Mouse (Mus musculus): ENCODE data around the gene Rhoa. TPM values are rescaled to one million over a fixed set of nuclear protein-coding genes. Genes with fewer than 3 reads are reported as not detected.
A peak's percentile ranks its signal among the peaks of the same experiment; 100 is the strongest.
"Not testable (repeated sequence)": the region's sequence is repeated elsewhere in the genome, so short reads cannot be mapped to it uniquely, and the experiment has no call there.

Gene Rhoa
- polyA plus RNA-seq, 1 experiment from 2014 or later = 468 TPM

GRCm38 (mm10) chr9:108271941-108272340, 34.0 kb upstream of the Rhoa start:
- no peak overlapping the region for H3K4me3 ChIP-seq (replicated peaks)
- no peaks in the 10 kb centered on the region for H3K36me3 ChIP-seq
- H3K9ac ChIP-seq = no peak overlapping the region
- no peaks in the 10 kb centered on the region for H3K27me3 ChIP-seq
- WGBS = 9% methylated on average over 2 of the region's 2 CpGs
- no peaks in the 10 kb centered on the region for H3K9me3 ChIP-seq (replicated peaks)
- no peak for ATAC-seq (ENCODE audit: insufficient number of reproducible peaks, low FRiP score, low TSS enrichment, low read depth)
- H3K27ac ChIP-seq (replicated peaks) = no peak overlapping the region
- no peak overlapping the region for H3K4me2 ChIP-seq (replicated peaks)
- peaks cover 14% of the 10 kb centered on the region for H3K4me1 ChIP-seq

DNA sequence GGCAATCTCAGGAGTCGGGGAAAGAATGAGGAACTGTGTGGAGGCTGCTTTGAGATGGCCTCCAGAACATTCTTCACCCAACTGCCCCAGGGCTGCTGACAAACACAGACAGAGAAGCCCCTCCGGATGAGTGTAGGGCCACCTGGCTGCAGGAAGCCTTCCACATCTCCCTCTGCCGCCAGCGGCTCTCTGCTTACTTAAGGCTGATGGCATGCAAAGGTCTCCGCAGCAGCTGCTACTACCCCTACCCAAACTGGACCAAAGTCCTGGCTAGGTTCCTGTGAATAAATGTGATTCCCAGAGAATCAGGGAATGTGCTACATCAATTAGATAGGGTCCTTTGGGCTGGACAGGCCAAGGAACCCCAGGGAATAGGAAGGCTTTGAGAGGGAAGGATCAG, 33.2 kb upstream of the Rhoa start:
- Histone ChIP-seq H3K9ac (no peak overlapping the region), H3K4me3 (replicated peaks) (no peak overlapping the region), H3K36me3 (no peaks in the 10 kb centered on the region), H3K4me1 (peaks cover 14% of the 10 kb centered on the region), H3K9me3 (replicated peaks) (no peaks in the 10 kb centered on the region), H3K27me3 (no peaks in the 10 kb centered on the region), H3K4me2 (replicated peaks) (no peak overlapping the region), H3K27ac (replicated peaks) (peak overlapping the region; percentile 58)
- no peak for ATAC-seq (ENCODE audit: insufficient number of reproducible peaks, low FRiP score, low TSS enrichment, low read depth)
- WGBS = 49% methylated on average over 5 of the region's 5 CpGs

GRCm38 (mm10) chr9:108273485-108273884, 32.4 kb upstream of the Rhoa start:
- H3K4me3 ChIP-seq (replicated peaks) = no peak overlapping the region
- ATAC-seq (ENCODE audit: insufficient number of reproducible peaks, low FRiP score, low TSS enrichment, low read depth) = no peak
- 79% methylated on average over 4 of the region's 4 CpGs for WGBS

DNA sequence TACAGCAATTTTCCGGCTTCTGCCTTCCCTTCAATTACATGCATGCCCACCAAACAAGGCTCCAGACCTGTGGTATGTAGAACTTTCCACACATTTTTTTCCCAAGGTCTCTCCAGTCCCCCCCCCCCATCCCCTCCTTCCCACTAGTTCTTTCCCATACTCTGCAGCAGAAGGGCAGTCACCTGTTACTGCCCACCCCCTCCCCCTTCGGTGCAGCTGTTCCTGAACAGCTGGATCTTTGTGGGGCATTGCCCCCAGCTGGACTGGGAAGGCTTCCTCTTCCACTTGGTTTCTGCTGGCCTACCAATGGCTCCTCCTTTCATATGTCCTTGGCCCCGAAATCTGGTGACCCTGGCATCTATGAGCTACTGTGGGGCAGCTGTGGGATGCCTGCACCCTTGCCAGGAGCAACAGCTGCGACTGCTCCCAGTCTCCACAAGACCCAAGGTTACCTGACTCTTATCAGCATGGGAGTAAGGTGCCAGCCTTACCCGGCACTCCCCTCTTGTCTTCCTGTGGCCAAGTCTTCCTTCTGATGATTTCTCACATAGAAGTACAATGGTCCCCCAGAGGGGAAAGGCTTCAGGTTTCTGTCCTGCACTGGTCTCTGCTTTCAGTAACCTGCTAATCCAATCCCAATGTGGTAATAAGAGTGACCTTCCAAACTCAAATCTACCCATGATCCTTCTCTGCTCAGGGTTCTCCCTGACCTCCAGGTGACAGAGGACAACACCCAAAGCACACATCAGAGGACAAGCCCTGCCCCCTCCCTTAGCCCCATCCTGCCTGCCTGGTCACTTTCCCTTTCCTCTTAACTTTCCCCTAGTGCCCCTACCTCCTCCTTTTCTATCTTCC, 31.2 kb upstream of the Rhoa start:
- H3K4me1 ChIP-seq = peaks cover 14% of the 10 kb centered on the region
- no peak overlapping the region for H3K4me2 ChIP-seq (replicated peaks)
- no peaks in the 10 kb centered on the region for H3K27me3 ChIP-seq
- H3K9me3 ChIP-seq (replicated peaks) = no peaks in the 10 kb centered on the region
- H3K9ac ChIP-seq = no peak overlapping the region
- H3K36me3 ChIP-seq = no peaks in the 10 kb centered on the region
- no peak overlapping the region for H3K27ac ChIP-seq (replicated peaks)
- peak; percentile 37; the same call in 1 of the 2 replicates for ATAC-seq (ENCODE audit: insufficient number of reproducible peaks, low FRiP score, low TSS enrichment, low read depth)
- WGBS = 68% methylated on average over 5 of the region's 5 CpGs
- H3K4me3 ChIP-seq (replicated peaks) = no peak overlapping the region

More at GRCm38 (mm10) chr9:108273485-108273884, 32.4 kb upstream of the Rhoa start:
- no peaks in the 10 kb centered on the region for H3K9me3 ChIP-seq (replicated peaks)
- H3K4me2 ChIP-seq (replicated peaks) = no peak overlapping the region
- peaks cover 14% of the 10 kb centered on the region for H3K4me1 ChIP-seq
- H3K27me3 ChIP-seq = no peaks in the 10 kb centered on the region
- H3K9ac ChIP-seq = no peak overlapping the region
- H3K27ac ChIP-seq (replicated peaks) = no peak overlapping the region
- H3K36me3 ChIP-seq = no peaks in the 10 kb centered on the region

DNA sequence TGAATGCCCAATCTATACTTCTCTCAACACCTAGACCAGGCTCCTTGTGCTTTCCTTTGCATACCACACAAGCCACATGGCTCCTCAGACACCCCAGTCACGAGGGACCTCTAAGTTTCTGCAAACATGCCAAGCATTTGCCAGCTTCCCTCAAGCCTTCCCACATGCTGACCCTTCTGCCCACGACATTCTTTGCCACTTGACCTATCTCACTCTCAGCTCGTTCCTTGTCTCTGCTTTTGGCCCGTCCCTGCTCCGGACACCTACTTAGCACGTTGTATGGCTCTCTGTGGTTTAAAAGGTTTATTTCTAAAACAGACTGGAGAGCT, 30.6 kb upstream of the Rhoa start:
- Histone ChIP-seq H3K9me3 (replicated peaks) (no peaks in the 10 kb centered on the region), H3K27me3 (no peaks in the 10 kb centered on the region), H3K36me3 (no peaks in the 10 kb centered on the region), H3K4me3 (replicated peaks) (no peak overlapping the region), H3K9ac (no peak overlapping the region), H3K4me1 (peaks cover 14% of the 10 kb centered on the region), H3K27ac (replicated peaks) (no peak overlapping the region), H3K4me2 (replicated peaks) (no peak overlapping the region)
- 62% methylated on average over 6 of the region's 6 CpGs for WGBS
- no peak for ATAC-seq (ENCODE audit: insufficient number of reproducible peaks, low FRiP score, low TSS enrichment, low read depth)

GRCm38 (mm10) chr9:108278697-108279450, 27.1 kb upstream of the Rhoa start:
- Histone ChIP-seq H3K4me3 (replicated peaks) (no peak overlapping the region), H3K4me1 (peaks cover 4% of the 10 kb centered on the region; the same call in 1 of the 2 replicates), H3K9ac (no peak overlapping the region), H3K9me3 (replicated peaks) (no peaks in the 10 kb centered on the region), H3K4me2 (replicated peaks) (no peak overlapping the region), H3K36me3 (no peaks in the 10 kb centered on the region), H3K27me3 (no peaks in the 10 kb centered on the region), H3K27ac (replicated peaks) (no peak overlapping the region)
- no peak for ATAC-seq (ENCODE audit: insufficient number of reproducible peaks, low FRiP score, low TSS enrichment, low read depth)
- WGBS = 70% methylated on average over 10 of the region's 10 CpGs

- Histone ChIP-seq H3K27ac (replicated peaks) (peak overlapping the region; percentile 69), H3K27me3 (no peaks in the 10 kb centered on the region), H3K4me1 (peaks cover 4% of the 10 kb centered on the region; the same call in 1 of the 2 replicates), H3K4me2 (replicated peaks) (no peak overlapping the region), H3K9ac (no peak overlapping the region), H3K9me3 (replicated peaks) (no peaks in the 10 kb centered on the region), H3K4me3 (replicated peaks) (no peak overlapping the region), H3K36me3 (no peaks in the 10 kb centered on the region)
- ATAC-seq (ENCODE audit: insufficient number of reproducible peaks, low FRiP score, low TSS enrichment, low read depth) = peak; percentile 75; the same call in 1 of the 2 replicates
- 20% methylated on average over 8 of the region's 8 CpGs for WGBS
Measured at GRCm38 (mm10) chr9:108280071-108280828, 25.7 kb upstream of the Rhoa start.

DNA sequence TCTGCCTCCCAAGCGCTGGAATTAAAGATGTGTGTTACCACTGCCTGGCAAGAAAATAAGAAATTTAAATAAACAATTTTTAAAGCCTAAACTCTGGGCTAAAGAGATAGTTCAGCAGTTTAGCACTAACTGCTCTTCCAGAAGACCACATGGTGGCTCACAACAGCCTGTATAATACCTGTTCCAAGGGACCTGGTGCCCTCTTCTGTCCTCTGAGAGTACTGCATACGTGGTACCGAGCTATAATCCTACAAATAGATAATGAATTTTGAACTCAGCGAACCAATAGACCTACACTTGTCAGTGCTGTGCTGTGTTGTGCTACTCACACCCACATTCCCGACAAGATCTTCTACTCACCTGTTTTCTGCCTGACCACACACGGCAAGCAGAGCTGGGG, 21.5 kb upstream of the Rhoa start:
- Histone ChIP-seq H3K36me3 (no peaks in the 10 kb centered on the region), H3K9me3 (replicated peaks) (no peaks in the 10 kb centered on the region), H3K9ac (no peak overlapping the region), H3K4me1 (peaks cover 4% of the 10 kb centered on the region; the same call in 1 of the 2 replicates), H3K4me2 (replicated peaks) (no peak overlapping the region), H3K27me3 (no peaks in the 10 kb centered on the region), H3K4me3 (replicated peaks) (no peak overlapping the region), H3K27ac (replicated peaks) (no peak overlapping the region)
- ATAC-seq (ENCODE audit: insufficient number of reproducible peaks, low FRiP score, low TSS enrichment, low read depth) = no peak
- 10% methylated on average over 6 of the region's 6 CpGs for WGBS

DNA sequence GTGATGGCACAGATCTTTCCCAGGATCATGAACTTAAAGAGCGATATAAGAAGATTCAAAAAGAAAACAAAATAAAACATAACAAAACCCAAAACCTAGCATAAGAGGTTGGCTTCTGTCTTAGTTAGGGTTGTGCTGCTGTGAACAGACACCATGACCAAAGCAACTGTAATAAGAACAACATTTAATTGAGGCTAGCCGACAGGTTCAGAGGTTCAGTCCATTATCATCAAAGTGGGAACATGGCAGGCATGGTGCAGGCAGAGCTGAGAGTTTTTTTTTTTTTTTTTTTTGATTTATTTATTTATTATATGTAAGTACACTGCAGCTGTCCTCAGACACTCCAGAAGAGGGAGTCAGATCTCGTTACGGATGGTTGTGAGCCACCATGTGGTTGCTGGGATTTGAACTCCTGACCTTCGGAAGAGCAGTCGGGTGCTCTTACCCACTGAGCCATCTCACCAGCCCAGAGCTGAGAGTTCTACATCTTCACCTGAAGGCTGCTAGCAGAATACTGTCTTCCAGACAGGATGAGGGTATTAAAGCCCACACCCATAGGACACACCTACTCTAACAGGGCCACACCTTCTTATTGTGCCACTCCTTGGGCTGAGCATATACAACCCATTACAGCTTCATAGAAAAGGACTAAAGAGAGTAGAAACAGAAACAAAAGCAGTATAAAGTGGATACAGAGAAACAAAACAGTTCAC, 18.2 kb upstream of the Rhoa start:
- not testable (repeated sequence) for H3K9me3 ChIP-seq (replicated peaks); H3K36me3 ChIP-seq; ATAC-seq (ENCODE audit: insufficient number of reproducible peaks, low FRiP score, low TSS enrichment, low read depth); H3K4me3 ChIP-seq (replicated peaks); H3K27ac ChIP-seq (replicated peaks); H3K27me3 ChIP-seq; H3K4me1 ChIP-seq; H3K9ac ChIP-seq; H3K4me2 ChIP-seq (replicated peaks)
- whole genome bisulfite sequencing = 71% methylated on average over 6 of the region's 6 CpGs

DNA sequence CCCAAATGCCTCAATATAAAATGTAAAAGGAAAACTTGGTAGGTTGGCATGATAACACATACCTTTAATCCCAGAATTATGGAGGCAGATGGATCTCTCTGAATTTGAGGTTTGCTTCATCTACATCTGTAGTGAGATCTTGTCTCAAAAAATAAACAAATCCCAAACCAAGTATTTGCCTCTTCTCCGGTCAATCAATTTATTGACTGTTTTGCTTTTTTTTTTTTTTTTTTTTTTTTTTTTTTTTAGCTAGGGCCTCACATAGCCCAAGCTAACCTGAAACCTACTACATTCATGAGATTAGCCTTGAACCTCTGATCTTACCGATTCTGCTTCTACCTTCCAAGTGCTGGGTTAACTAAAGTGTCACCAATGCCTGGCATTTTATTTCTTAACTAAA, 16.6 kb upstream of the Rhoa start:
- Histone ChIP-seq H3K4me3 (replicated peaks) (peak overlapping the region; percentile 64; the same call in 1 of the 2 replicates), H3K36me3 (peaks cover 5% of the 10 kb centered on the region; the same call in 1 of the 2 replicates), H3K27me3 (no peaks in the 10 kb centered on the region), H3K4me1 (peaks cover 4% of the 10 kb centered on the region), H3K9me3 (replicated peaks) (no peaks in the 10 kb centered on the region), H3K9ac (no peak overlapping the region), H3K4me2 (replicated peaks) (peak overlapping the region; percentile 69), H3K27ac (replicated peaks) (no peak overlapping the region)
- no peak for ATAC-seq (ENCODE audit: insufficient number of reproducible peaks, low FRiP score, low TSS enrichment, low read depth)
- WGBS = 63% methylated on average over 2 of the region's 2 CpGs

Data from embryonic facial prominence, embryonic 15.5 days (tissue).